Mouse (Mus musculus) limb, embryonic 13.5 days (tissue): ENCODE data around the gene Prr3. TPM values are rescaled to one million over a fixed set of nuclear protein-coding genes. Genes with fewer than 3 reads are reported as not detected.

Experiments
- ATAC-seq: fragments of 200-750 bp; cut with Nextera tagmentation; 2 replicates; pipeline ENCODE4 v1.8.0; 2017; ENCODE audit warnings: low read depth, moderate number of reproducible peaks, moderate TSS enrichment; ENCODE audit not compliant: low FRiP score
- H3K27ac ChIP-seq: fragments of 300-500 bp; sonication (generic); 2 replicates; pipeline ENCODE4 v1.5.1; 2015; ENCODE audit warnings: inconsistent platforms, mild to moderate bottlenecking, moderate library complexity
- H3K27me3 ChIP-seq: fragments of 300-500 bp; sonication (generic); 2 replicates; pipeline ENCODE4 v1.6.1; 2015; ENCODE audit warnings: mild to moderate bottlenecking, inconsistent platforms
- H3K36me3 ChIP-seq: fragments of 300-500 bp; sonication (generic); 2 replicates; pipeline ENCODE4 v1.6.1; 2015; ENCODE audit warnings: inconsistent platforms, mild to moderate bottlenecking, moderate library complexity
- H3K4me1 ChIP-seq: fragments of 300-500 bp; sonication (generic); 2 replicates; pipeline ENCODE4 v1.6.1; 2015; ENCODE audit warnings: inconsistent platforms
- H3K4me2 ChIP-seq: fragments of 300-500 bp; sonication (generic); replicated peaks from 2 replicates; pipeline ENCODE4 v1.6.1; 2015; ENCODE audit warnings: inconsistent platforms, mild to moderate bottlenecking, moderate library complexity
- H3K4me3 ChIP-seq: fragments of 300-500 bp; sonication (generic); 2 replicates; pipeline ENCODE4 v1.5.1; 2015; ENCODE audit warnings: moderate library complexity, mild to moderate bottlenecking, inconsistent platforms
- H3K9ac ChIP-seq: fragments of 300-500 bp; sonication (generic); 2 replicates; pipeline ENCODE4 v1.6.1; 2015; ENCODE audit warnings: mild to moderate bottlenecking, inconsistent platforms
- H3K9me3 ChIP-seq: fragments of 300-500 bp; sonication (generic); 2 replicates; pipeline ENCODE4 v1.6.1; 2016; ENCODE audit warnings: inconsistent platforms
- WGBS: fragments of 180-500 bp; shearing (Covaris S2); methylation state at CpG from one replicate; pipeline ENCODE4 v1.1.7; 2015; 5-methylcytosine and 5-hydroxymethylcytosine counted together
- polyA plus RNA-seq: library from polyadenylated mRNA; unstranded; fragments of >200 nt; fragmentation: Nextera tagmentation; extraction: Ambion mirVana; gene quantifications from 2 replicates; pipeline ENCODE4 v1.2.1, GENCODE M21; 2015

Gene Prr3
- 44.4 and 46.4 TPM in 2 replicates for polyA plus RNA-seq

DNA sequence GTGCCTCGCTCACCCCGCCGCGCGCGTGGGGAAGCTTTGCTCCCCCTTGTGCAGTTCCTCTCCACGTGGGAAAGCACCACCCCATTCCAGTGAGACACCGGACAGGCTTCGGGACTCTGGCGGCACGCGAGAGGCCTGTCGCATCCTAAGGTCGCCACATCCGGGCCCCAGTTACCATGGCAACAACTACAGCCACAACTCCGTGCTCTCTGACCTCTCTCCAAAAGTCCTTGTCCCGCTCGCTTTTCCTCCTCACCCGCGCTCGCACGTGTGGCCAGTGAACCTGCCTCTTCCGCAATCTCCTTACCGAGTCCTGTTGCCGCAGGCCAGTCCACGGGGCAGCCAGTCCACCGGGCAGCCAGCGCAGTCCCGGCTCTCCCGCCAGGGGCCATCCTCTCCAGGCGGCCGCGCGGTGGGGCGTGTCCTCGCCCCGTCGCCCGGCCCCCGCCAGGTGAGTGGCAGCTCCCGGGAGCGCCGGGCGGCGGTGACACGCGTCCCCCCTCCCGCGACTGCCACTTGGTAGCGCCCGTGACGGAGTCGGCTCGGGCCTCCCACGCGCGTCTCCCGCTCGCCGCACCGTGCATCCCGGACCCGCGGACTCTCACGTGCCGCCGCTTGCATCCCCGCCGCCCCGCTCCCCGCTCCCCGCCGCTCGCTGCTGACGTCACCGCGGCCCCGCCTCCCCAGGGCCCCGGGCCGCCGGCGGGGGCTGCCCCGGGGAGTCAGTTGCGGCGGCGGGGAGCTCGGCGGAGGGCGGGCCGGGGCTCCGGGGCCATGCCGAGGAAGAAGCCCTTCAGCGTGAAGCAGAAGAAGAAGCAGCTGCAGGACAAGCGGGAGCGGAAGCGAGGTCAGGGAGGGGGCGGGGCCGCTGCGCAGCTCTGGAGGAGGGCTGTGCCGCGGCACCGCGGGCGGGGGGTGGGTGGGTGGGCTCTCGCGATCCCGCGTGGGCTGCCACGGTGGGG lies at the start of gene Prr3, which contains the start of gene Gnl1:
Gene Prr3, minus strand, starts transcription at position 836 of the 962 bp plus-strand sequence.
Gene Gnl1, plus strand, starts transcription at position 451 of the 962 bp plus-strand sequence.
- peak; percentile 86 for ATAC-seq
- under 1% methylated on average over 72 of the region's 109 CpGs for WGBS
- H3K9me3 ChIP-seq = no peaks in the 10 kb centered on the region

GRCm38 (mm10) chr17:36028879-36029619 lies 49.0 kb upstream of the Prr3 start:
- H3K4me2 ChIP-seq = no peak overlapping the region
- ATAC-seq = no peak
- H3K9ac ChIP-seq = no peak overlapping the region

More for the DNA sequence above, at the start of gene Prr3, which contains the start of gene Gnl1:
- Histone ChIP-seq H3K9ac (peak within 1 kb of the TSS; percentile 89), H3K27me3 (no peaks in the 10 kb centered on the region), H3K27ac (peak within 1 kb of the TSS; percentile 90), H3K36me3 (peaks cover 48% of the 10 kb centered on the region), H3K4me2 (peak within 1 kb of the TSS; percentile 89), H3K4me1 (peaks cover 19% of the 10 kb centered on the region), H3K4me3 (peak within 1 kb of the TSS; percentile 87)

DNA sequence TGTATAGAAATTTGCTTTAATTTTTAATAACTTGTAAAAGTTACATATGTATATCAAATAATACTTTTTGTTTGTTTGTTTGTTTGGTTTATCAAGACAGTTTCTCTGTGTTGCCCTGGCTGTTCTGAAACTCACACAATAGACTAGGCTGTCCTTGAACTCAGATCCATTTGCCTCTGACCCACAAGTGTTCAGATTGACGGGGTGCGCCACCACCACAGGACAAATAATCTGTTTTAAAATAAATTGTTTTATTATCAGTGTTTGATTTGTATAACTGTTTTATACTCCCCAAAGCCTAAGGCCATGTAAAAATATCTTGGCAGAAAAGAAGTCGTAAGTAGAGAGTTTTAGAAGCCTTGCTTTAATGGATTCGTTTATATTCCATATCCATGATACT lies 47.6 kb upstream of the Prr3 start:
- 87% methylated on average over 4 of the region's 4 CpGs for WGBS
- H3K9me3 ChIP-seq = no peaks in the 10 kb centered on the region
- no peak for ATAC-seq
- H3K4me1 ChIP-seq = peaks cover 5% of the 10 kb centered on the region
- no peak overlapping the region for H3K4me3 ChIP-seq
- no peak overlapping the region for H3K27ac ChIP-seq
- no peak overlapping the region for H3K9ac ChIP-seq
- H3K27me3 ChIP-seq = peaks cover 10% of the 10 kb centered on the region; the same call in 1 of the 2 replicates
- no peak overlapping the region for H3K4me2 ChIP-seq
- no peaks in the 10 kb centered on the region for H3K36me3 ChIP-seq

More at GRCm38 (mm10) chr17:36028879-36029619, 49.0 kb upstream of the Prr3 start:
- Histone ChIP-seq H3K27me3 (peaks cover 10% of the 10 kb centered on the region; the same call in 1 of the 2 replicates), H3K27ac (no peak overlapping the region), H3K36me3 (no peaks in the 10 kb centered on the region), H3K9me3 (no peaks in the 10 kb centered on the region), H3K4me1 (peaks cover 5% of the 10 kb centered on the region), H3K4me3 (no peak overlapping the region)
- WGBS = 85% methylated on average over 7 of the region's 7 CpGs

- 75% methylated on average over 4 of the region's 4 CpGs for WGBS
- Histone ChIP-seq H3K9me3 (no peaks in the 10 kb centered on the region), H3K4me3 (no peak overlapping the region)
Observed at GRCm38 (mm10) chr17:36025901-36026300, 45.9 kb upstream of the Prr3 start.

DNA sequence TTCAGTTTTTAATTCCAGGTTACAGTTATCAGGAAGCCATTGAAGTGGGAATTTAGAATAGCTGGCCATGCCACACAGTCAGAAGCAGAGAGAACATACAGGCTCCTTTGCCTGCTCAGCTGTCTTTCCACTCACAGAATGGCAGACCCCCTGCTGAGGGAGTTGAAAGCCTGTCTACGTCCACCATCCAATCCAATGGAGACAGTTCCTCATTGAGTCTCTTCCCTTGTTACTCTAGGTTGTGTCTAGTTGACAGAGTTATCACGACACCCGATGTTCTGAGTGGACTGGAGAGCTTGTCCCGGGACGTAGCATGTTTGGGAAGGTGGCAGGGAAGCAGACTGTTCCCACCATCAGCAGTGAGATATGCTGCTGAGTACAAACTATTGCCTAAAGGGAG lies 45.2 kb upstream of the Prr3 start:
- H3K9me3 ChIP-seq = no peaks in the 10 kb centered on the region
- no peak overlapping the region for H3K9ac ChIP-seq
- H3K27me3 ChIP-seq = no peaks in the 10 kb centered on the region
- H3K36me3 ChIP-seq = no peaks in the 10 kb centered on the region
- H3K27ac ChIP-seq = no peak overlapping the region
- no peak for ATAC-seq
- H3K4me2 ChIP-seq = no peak overlapping the region
- peaks cover 5% of the 10 kb centered on the region; the same call in 1 of the 2 replicates for H3K4me1 ChIP-seq
- no peak overlapping the region for H3K4me3 ChIP-seq
- 81% methylated on average over 5 of the region's 5 CpGs for WGBS

More at GRCm38 (mm10) chr17:36025901-36026300, 45.9 kb upstream of the Prr3 start:
- no peaks in the 10 kb centered on the region; the same call in 1 of the 2 replicates for H3K27me3 ChIP-seq
- no peak overlapping the region for H3K27ac ChIP-seq
- no peak for ATAC-seq
- no peak overlapping the region for H3K4me2 ChIP-seq
- H3K36me3 ChIP-seq = no peaks in the 10 kb centered on the region
- peaks cover under 1% of the 10 kb centered on the region; the same call in 1 of the 2 replicates for H3K4me1 ChIP-seq
- no peak overlapping the region for H3K9ac ChIP-seq

DNA sequence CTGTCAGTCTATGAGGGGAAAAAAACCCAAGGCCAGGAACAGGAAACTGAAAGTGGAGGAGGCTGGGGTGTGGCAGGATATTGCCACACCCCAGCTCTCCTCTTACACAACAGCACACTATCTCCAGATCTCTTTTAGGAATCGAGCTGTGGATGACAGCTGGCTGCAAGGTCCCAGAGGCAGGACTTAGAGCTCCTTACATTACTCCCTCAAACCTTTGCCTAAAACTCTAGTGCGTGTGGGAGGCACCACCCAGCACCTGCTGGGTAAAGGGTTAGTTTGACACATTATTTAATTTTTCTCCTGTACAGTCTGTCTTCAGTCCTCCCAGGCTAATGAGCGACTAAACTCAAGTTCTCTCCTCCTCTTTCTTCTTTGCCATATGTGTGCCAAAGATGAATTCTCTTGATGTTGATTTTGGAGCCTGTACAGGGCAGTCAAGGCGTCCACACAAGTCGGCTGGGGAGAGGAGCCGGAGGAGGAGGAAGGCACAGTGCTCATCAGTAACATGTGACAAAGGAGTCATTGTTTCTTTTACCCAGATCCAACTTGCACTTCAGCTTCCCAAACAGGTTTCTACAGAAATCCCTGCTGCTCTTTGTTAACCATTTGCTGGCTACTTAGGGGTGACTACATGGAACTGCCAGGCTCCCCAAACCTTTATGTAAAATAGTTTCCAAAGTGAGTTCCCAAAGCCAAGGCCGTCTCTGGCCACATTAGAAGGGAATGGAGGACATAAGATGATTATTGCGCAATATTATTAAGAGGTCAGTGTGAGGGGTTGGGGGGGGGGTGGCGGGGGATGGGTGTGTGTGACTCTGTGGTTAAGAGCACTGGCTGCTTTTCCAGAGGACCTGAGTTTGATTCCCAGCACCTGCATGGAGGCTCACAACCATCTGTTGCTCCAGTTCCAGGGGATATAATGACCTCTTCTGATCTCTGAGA lies 43.9 kb upstream of the Prr3 start:
- Histone ChIP-seq H3K4me1 (peaks cover 5% of the 10 kb centered on the region; the same call in 1 of the 2 replicates), H3K9ac (no peak overlapping the region), H3K9me3 (no peaks in the 10 kb centered on the region), H3K27me3 (no peaks in the 10 kb centered on the region), H3K27ac (no peak overlapping the region), H3K4me2 (no peak overlapping the region), H3K36me3 (no peaks in the 10 kb centered on the region), H3K4me3 (no peak overlapping the region)
- WGBS = 63% methylated on average over 9 of the region's 9 CpGs
- no peak for ATAC-seq

DNA sequence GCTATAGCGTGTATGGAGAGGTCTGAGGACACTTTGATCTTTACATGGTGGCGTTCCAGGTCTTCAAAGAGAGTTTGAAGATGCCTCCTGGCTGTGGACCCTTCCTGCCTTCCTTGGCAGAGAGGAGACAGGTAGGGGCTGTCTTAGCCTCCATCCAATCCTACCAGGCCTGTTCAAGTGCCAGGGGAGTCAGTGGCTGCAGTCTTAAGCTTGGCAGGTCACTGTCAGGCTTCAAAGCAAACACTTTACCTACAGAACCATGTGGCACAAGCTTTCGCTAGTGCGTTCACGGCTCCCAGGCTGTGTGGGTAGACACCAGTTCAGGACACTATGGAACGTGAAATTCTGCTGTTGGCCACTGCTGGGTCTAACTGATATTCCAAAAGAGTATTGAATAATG lies 42.9 kb upstream of the Prr3 start:
- Histone ChIP-seq H3K9ac (no peak overlapping the region), H3K4me3 (no peak overlapping the region), H3K36me3 (no peaks in the 10 kb centered on the region), H3K4me2 (no peak overlapping the region), H3K27me3 (no peaks in the 10 kb centered on the region), H3K27ac (no peak overlapping the region), H3K9me3 (no peaks in the 10 kb centered on the region), H3K4me1 (peaks cover 5% of the 10 kb centered on the region; the same call in 1 of the 2 replicates)
- no peak for ATAC-seq
- WGBS = 89% methylated on average over 6 of the region's 6 CpGs

DNA sequence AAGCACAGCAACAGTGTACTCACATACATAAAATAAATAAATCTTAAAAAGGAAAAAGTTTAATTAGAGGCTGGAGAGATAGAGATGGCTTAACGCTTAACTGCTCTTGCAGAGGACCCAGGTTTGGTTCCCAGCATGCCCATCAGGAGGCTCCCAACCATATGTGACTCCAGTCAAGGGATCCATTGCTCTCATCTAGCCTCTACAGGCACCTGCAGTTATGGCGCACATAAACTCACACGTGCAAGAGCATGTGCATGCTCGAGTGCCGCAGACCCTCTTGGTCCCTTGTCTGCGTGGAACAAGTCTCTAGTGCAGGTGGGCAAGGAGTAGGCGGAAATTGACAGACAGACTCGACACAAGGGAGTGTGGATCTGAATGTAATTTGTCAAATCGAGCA lies 42.1 kb upstream of the Prr3 start:
- no peak for ATAC-seq
- no peak overlapping the region for H3K27ac ChIP-seq
- no peak overlapping the region for H3K9ac ChIP-seq
- no peak overlapping the region for H3K4me2 ChIP-seq
- H3K4me3 ChIP-seq = no peak overlapping the region
- H3K4me1 ChIP-seq = peaks cover 5% of the 10 kb centered on the region; the same call in 1 of the 2 replicates
- H3K36me3 ChIP-seq = no peaks in the 10 kb centered on the region
- H3K27me3 ChIP-seq = no peaks in the 10 kb centered on the region
- WGBS = 90% methylated on average over 9 of the region's 9 CpGs
- no peaks in the 10 kb centered on the region for H3K9me3 ChIP-seq

DNA sequence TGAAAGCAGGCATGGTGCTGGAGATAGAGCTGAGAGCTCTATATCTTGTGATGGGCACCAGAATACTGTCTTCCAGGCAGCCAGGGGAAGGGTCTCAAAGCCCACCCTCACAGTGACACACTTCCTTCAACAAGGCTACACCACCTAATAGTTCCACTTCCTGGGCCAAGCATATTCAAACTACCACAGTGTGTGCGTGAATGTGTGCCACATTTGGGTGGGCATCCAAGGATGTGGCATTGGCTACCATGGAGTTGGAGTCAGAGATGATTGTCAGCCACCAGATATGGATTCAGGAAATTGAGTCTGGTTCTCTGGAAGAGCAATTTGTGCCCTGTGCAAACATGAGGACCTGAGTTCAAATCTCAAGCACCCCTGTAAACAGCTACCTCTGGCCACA lies 41.3 kb upstream of the Prr3 start:
- 94% methylated on average over 1 of the region's 1 CpGs for WGBS
- Histone ChIP-seq H3K4me2 (peak overlapping the region; percentile 36; the same call in 1 of the 2 replicates), H3K4me1 (peaks cover 5% of the 10 kb centered on the region; the same call in 1 of the 2 replicates), H3K9ac (no peak overlapping the region), H3K9me3 (no peaks in the 10 kb centered on the region), H3K4me3 (no peak overlapping the region), H3K36me3 (no peaks in the 10 kb centered on the region), H3K27ac (no peak overlapping the region), H3K27me3 (no peaks in the 10 kb centered on the region)
- no peak for ATAC-seq

- H3K4me1 ChIP-seq = peaks cover 5% of the 10 kb centered on the region; the same call in 1 of the 2 replicates
- H3K4me3 ChIP-seq = no peak within 1 kb of the TSS
- no peaks in the 10 kb centered on the region for H3K9me3 ChIP-seq
- WGBS = 42% methylated on average over 15 of the region's 15 CpGs
- peak; percentile 40; the same call in 1 of the 2 replicates for ATAC-seq
- no peak within 1 kb of the TSS; the same call in 1 of the 2 replicates for H3K27ac ChIP-seq
- no peak within 1 kb of the TSS for H3K9ac ChIP-seq
- peak within 1 kb of the TSS; percentile 36; the same call in 1 of the 2 replicates for H3K4me2 ChIP-seq
- H3K27me3 ChIP-seq = no peaks in the 10 kb centered on the region
- H3K36me3 ChIP-seq = 0 out of 2 replicates have a peak, but pooled peaks cover 5% of the 10 kb centered on the region
Observed at GRCm38 (mm10) chr17:36020191-36021073, 40.4 kb upstream of the Prr3 start, which contains the start of gene H2-T24. Gene H2-T24 (minus strand): TSS chr17:36020560.
